Mouse (Mus musculus) limb, embryonic 10.5 days (tissue): ENCODE measurements around the gene Smurf1. TPM values are rescaled to one million over a fixed set of nuclear protein-coding genes. Genes with fewer than 3 reads are reported as not detected.

Experiments used
- DNase-seq: peaks from one replicate; pipeline ENCODE4 v3.0.0-alpha.2; 2017; ENCODE audit warnings: low spot score
- H3K27ac ChIP-seq: fragments of 300-500 bp; sonication (generic); 2 replicates; pipeline ENCODE4 v1.5.1; 2016; ENCODE audit warnings: mild to moderate bottlenecking
- H3K27me3 ChIP-seq: fragments of 300-500 bp; sonication (generic); 2 replicates; pipeline ENCODE4 v1.6.1; 2016; ENCODE audit warnings: low read depth, mild to moderate bottlenecking; ENCODE audit not compliant: poor library complexity, severe bottlenecking
- H3K36me3 ChIP-seq: fragments of 300-500 bp; sonication (generic); 2 replicates; pipeline ENCODE4 v1.6.1; 2016; ENCODE audit warnings: mild to moderate bottlenecking, moderate library complexity
- H3K4me1 ChIP-seq: fragments of 300-500 bp; sonication (generic); 2 replicates; pipeline ENCODE4 v1.6.1; 2016
- H3K4me3 ChIP-seq: fragments of 300-500 bp; sonication (generic); 2 replicates; pipeline ENCODE4 v1.5.1; 2016; ENCODE audit warnings: mild to moderate bottlenecking, moderate library complexity
- H3K9me3 ChIP-seq: fragments of 300-500 bp; sonication (generic); replicated peaks from 2 replicates; pipeline ENCODE4 v1.6.1; 2016; ENCODE audit warnings: mild to moderate bottlenecking
- WGBS: fragments of 180-500 bp; shearing (Covaris S2); methylation state at CpG from one replicate; pipeline ENCODE4 v1.1.7; 2016; 5-methylcytosine and 5-hydroxymethylcytosine counted together
- polyA plus RNA-seq: library from polyadenylated mRNA; unstranded; fragments of >200 nt; fragmentation: Nextera tagmentation; extraction: Ambion mirVana; gene quantifications from 2 replicates; pipeline ENCODE4 v1.2.1, GENCODE M21; 2016

Gene Smurf1
- polyA plus RNA-seq, 1 experiment from 2014 or later, result 19.4 TPM

DNA sequence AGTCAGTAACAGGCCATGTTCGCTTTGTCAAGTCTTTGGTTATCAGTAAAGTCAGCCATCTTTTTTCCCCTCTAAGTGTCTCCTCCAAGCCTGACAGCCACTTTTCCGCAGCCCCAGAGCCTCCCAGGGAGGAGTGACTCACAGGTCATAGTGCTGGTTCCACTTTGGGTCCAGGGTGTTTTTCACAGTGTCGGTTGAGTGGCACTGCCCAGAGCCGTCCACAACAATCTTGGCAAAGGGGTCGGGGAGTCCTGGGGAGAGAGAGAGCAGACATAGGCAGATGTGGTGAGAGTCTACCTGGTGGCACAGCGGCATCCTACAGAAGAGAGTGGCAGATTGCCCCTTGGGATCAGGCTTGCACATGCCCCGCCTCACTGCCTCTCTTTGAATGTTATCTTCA, 64.6 kb downstream of the Smurf1 start:
- H3K4me3 ChIP-seq, result no peak overlapping the region
- H3K27me3 ChIP-seq, result no peaks in the 10 kb centered on the region
- H3K9me3 ChIP-seq, result no peaks in the 10 kb centered on the region
- peaks cover 52% of the 10 kb centered on the region for H3K36me3 ChIP-seq
- H3K4me1 ChIP-seq, result peaks cover 15% of the 10 kb centered on the region; the same call in 1 of the 2 replicates
- 88% methylated on average over 7 of the region's 7 CpGs for WGBS
- H3K27ac ChIP-seq, result no peak overlapping the region
- no peak for DNase-seq

- Histone ChIP-seq H3K27me3 (no peaks in the 10 kb centered on the region), H3K27ac (no peak overlapping the region), H3K4me1 (0 out of 2 replicates have a peak, but pooled peaks cover 7% of the 10 kb centered on the region), H3K36me3 (peaks cover 75% of the 10 kb centered on the region), H3K4me3 (no peak overlapping the region), H3K9me3 (no peaks in the 10 kb centered on the region)
- no peak for DNase-seq
- WGBS, result 73% methylated on average over 7 of the region's 7 CpGs
Observed at GRCm38 (mm10) chr5:144898448-144899052, 67.1 kb downstream of the Smurf1 start.

GRCm38 (mm10) chr5:144897881-144898280, 67.8 kb downstream of the Smurf1 start:
- H3K4me1 ChIP-seq, result 0 out of 2 replicates have a peak, but pooled peaks cover 7% of the 10 kb centered on the region
- peaks cover 82% of the 10 kb centered on the region for H3K36me3 ChIP-seq
- no peak for DNase-seq
- H3K27ac ChIP-seq, result no peak overlapping the region; the same call in 1 of the 2 replicates
- no peak overlapping the region for H3K4me3 ChIP-seq
- 74% methylated on average over 7 of the region's 7 CpGs for WGBS
- no peaks in the 10 kb centered on the region for H3K27me3 ChIP-seq
- H3K9me3 ChIP-seq, result no peaks in the 10 kb centered on the region

DNA sequence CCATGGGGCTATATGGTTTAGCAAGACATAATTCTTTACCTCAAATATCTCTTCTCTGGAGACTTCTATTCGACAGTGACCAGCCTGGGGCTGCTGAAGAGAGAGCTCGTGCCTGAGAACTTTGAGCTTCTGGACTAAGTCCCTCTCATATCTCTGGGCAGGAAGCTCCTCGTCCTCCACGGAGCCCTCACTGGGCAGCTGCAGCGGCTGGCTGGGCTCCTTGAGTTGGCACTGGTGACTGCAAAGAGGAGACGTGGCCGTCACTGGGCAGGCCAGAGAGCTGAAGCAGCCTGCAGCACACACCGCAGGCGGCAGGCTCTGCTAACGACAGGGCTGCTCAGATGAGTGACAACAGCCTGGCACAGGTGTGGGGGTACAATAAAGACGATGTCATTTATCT, 74.4 kb downstream of the Smurf1 start:
- H3K27me3 ChIP-seq, result no peaks in the 10 kb centered on the region
- 91% methylated on average over 11 of the region's 11 CpGs for WGBS
- H3K36me3 ChIP-seq, result peaks cover 96% of the 10 kb centered on the region
- no peaks in the 10 kb centered on the region for H3K4me1 ChIP-seq
- H3K4me3 ChIP-seq, result no peak overlapping the region
- H3K9me3 ChIP-seq, result no peaks in the 10 kb centered on the region
- DNase-seq, result no peak
- H3K27ac ChIP-seq, result no peak overlapping the region

DNA sequence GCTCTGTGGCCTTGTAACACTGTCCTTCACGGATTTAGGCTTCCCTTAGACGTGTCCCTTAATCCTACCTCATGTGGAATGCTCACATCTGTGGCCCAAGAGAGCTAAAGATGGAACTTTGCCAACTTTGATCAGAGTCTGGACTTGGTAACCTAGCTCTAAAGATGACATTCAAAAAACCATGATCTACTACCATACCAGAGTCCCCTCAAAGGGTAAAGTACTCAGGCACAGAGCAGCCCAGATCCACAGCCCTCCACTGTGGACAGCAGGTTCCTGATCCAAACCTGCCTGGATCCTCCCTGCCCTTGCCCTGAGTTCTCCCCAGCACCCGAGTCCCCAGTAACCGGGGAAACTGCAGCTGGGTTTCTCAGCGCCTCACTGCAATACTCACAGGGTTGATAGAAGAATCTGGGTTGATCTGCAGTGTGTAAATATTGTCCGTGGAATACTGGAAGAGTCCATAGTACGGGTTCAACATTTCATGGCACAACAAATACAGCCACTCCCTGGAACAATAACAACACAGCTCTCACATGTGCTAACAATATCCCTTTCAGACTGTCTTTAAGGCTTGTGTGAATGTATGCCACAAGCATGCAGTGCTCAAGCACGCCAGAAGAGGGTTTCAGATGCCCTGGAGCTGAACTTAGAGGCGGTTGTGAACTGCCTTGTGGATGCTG, 79.5 kb downstream of the Smurf1 start:
- Histone ChIP-seq H3K27me3 (no peaks in the 10 kb centered on the region), H3K4me1 (peaks cover 5% of the 10 kb centered on the region; the same call in 1 of the 2 replicates), H3K27ac (no peak overlapping the region), H3K9me3 (no peaks in the 10 kb centered on the region), H3K36me3 (peaks cover 99% of the 10 kb centered on the region), H3K4me3 (no peak overlapping the region)
- 89% methylated on average over 9 of the region's 9 CpGs for WGBS
- no peak for DNase-seq

DNA sequence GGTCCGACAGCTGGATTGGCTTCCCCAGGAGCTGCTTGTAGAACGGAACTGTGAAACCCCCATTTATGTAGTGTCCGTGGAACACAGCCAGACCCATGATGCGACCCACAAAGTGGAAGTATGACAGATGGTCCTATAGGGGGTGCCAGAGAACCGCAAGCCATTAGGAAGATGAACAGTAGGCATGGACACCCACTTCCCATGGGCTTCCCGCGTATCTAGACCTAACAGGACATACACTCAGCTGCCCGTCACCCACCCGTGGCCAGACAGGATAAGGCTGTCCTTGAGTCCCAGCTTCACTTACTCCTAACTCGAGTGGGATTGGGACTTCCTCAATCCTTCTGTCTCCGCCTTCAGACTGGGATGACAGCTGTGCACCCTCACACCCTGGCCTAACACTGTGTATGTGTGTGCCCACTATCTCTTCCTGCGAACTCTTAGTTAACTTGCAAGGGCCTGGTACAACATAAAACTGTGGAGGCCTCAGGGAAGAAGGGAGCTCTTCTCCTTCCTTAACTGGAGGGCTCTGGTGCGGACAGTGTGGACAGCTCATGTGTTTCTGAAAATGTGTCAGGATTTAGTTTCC, 80.9 kb downstream of the Smurf1 start:
- Histone ChIP-seq H3K4me1 (peaks cover 5% of the 10 kb centered on the region; the same call in 1 of the 2 replicates), H3K27ac (no peak overlapping the region), H3K36me3 (peaks cover 100% of the 10 kb centered on the region), H3K4me3 (no peak overlapping the region), H3K9me3 (no peaks in the 10 kb centered on the region), H3K27me3 (no peaks in the 10 kb centered on the region)
- 90% methylated on average over 13 of the region's 13 CpGs for WGBS
- no peak for DNase-seq

GRCm38 (mm10) chr5:144881670-144882399, 83.8 kb downstream of the Smurf1 start:
- 89% methylated on average over 14 of the region's 14 CpGs for WGBS
- peaks cover 100% of the 10 kb centered on the region for H3K36me3 ChIP-seq

DNA sequence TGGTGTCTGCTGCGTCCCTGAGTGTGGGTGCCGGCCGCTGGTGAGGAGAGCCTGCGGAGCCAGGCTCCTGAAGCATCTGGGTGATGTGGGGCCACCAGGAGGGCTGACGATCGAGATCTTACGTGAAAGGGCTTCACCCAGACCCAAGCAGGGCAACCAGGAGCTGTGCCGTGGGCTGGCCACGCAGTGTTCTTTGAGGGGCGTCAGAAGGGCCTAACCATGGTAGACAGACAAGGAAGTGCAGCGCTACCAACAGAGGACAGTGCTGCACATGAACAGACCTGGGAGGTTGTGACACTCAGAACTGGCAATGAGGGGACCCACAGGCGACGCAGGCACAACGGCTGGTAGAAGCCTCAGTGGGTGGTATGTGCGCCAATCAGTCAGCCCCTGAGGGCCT, 88.6 kb downstream of the Smurf1 start:
- Histone ChIP-seq H3K4me3 (no peak overlapping the region), H3K27ac (no peak overlapping the region), H3K36me3 (peaks cover 55% of the 10 kb centered on the region), H3K4me1 (peaks cover 12% of the 10 kb centered on the region), H3K27me3 (no peaks in the 10 kb centered on the region), H3K9me3 (no peaks in the 10 kb centered on the region)
- no peak for DNase-seq
- 88% methylated on average over 15 of the region's 15 CpGs for WGBS

More at GRCm38 (mm10) chr5:144881670-144882399, 83.8 kb downstream of the Smurf1 start:
- Histone ChIP-seq H3K4me1 (peaks cover 5% of the 10 kb centered on the region; the same call in 1 of the 2 replicates), H3K27ac (peak overlapping the region; percentile 21; the same call in 1 of the 2 replicates), H3K27me3 (no peaks in the 10 kb centered on the region), H3K4me3 (no peak overlapping the region), H3K9me3 (no peaks in the 10 kb centered on the region)
- no peak for DNase-seq

DNA sequence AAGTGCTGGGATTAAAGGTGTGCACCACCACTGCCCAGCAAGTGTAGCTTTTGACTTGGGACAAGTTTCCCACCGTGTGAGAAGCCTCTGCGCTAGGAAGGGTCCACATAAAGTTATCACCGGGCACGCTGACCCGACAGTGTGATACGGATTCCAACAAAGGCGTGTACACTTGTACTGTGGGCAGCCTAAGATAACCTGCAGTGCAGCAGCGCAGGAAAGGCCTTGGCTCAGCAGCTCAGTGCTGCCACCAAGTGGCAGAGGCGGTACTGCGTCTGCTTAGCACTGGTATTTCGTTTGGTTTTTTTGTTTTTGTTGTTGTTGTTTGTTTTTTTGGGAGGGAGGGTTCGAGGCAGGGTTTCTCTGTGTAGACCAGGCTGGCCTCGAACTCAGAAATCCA, 89.8 kb downstream of the Smurf1 start:
- H3K27ac ChIP-seq, result no peak overlapping the region
- WGBS, result 16% methylated on average over 13 of the region's 13 CpGs
- peaks cover 43% of the 10 kb centered on the region for H3K36me3 ChIP-seq
- peaks cover 16% of the 10 kb centered on the region for H3K4me1 ChIP-seq
- peak; percentile 81 for DNase-seq
- H3K9me3 ChIP-seq, result no peaks in the 10 kb centered on the region
- no peak overlapping the region for H3K4me3 ChIP-seq
- no peaks in the 10 kb centered on the region for H3K27me3 ChIP-seq

DNA sequence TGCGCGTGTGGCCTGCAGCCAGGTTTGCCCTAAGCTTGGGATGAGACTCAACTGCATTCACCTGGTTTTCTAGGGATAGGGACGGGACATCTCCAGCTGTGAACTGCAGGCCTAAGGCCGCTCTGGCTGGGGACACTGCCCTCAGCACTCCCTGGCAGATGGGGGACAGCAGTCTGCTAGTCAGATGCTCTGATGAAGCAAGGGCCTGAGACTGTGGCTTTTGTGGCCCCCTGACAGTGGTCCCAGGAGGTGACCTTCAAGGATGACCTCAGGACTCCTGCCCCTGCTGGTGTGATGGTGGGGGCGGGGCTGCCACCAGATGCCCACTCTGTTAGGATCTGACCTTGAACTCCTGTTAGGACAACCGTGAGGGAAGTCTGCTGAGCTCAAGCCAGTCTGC, 90.4 kb downstream of the Smurf1 start:
- peaks cover 37% of the 10 kb centered on the region for H3K36me3 ChIP-seq
- peaks cover 23% of the 10 kb centered on the region for H3K4me1 ChIP-seq
- WGBS, result 85% methylated on average over 6 of the region's 6 CpGs
- no peaks in the 10 kb centered on the region for H3K27me3 ChIP-seq
- no peak overlapping the region for H3K4me3 ChIP-seq
- no peaks in the 10 kb centered on the region for H3K9me3 ChIP-seq
- H3K27ac ChIP-seq, result no peak overlapping the region
- DNase-seq, result no peak

GRCm38 (mm10) chr5:144872867-144873266, 92.8 kb downstream of the Smurf1 start:
- Histone ChIP-seq H3K9me3 (no peaks in the 10 kb centered on the region), H3K36me3 (peaks cover 13% of the 10 kb centered on the region), H3K27ac (peak overlapping the region; percentile 56; the same call in 1 of the 2 replicates), H3K4me1 (peaks cover 33% of the 10 kb centered on the region), H3K27me3 (no peaks in the 10 kb centered on the region), H3K4me3 (no peak overlapping the region)
- DNase-seq, result no peak
- WGBS, result 75% methylated on average over 3 of the region's 3 CpGs

DNA sequence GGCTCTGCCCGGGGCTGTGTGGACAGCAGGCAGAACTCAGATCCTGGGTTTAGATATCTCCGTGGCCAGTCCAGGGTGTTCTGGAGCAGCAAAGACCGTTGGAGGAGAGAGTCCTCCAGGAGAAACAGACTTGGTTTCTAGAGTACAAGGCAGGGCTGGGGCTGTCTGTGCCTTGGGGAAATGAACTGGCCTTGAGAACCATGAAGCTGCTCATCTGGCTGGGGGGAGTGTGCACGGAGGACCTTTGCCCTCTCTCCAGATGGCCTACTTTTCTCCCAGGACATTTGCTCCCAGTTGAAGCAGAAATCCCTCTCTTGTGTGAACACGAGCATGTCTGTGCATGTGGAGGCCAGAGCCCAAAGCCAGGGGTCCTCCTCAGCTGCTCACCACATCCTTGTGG, 93.3 kb downstream of the Smurf1 start:
- H3K27ac ChIP-seq, result peak overlapping the region; percentile 56
- no peaks in the 10 kb centered on the region for H3K27me3 ChIP-seq
- no peak for DNase-seq
- WGBS, result 68% methylated on average over 5 of the region's 5 CpGs
- H3K4me3 ChIP-seq, result no peak overlapping the region; the same call in 1 of the 2 replicates
- H3K36me3 ChIP-seq, result peaks cover 8% of the 10 kb centered on the region
- H3K4me1 ChIP-seq, result peaks cover 33% of the 10 kb centered on the region
- no peaks in the 10 kb centered on the region for H3K9me3 ChIP-seq
